In the genomic region with DNA sequence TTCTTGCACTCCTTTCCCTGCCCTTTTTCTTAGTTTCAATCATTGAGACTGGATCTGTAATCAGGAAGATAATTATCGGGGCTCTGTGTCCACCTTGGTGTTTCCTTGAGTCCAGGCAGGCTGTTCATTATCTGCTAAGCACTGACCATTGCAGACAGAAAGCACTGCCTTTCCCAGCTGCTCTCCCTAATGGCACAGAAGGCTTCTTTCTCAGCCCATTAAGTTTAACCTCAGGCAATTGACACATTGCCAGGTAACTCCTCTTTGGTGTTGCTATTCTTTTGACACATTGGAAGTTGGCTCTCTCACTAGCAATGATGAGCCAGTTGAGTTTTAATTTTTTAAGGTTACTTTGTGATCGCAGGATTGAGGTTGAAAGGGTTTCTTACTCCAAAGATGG, we compare ENCODE assay signal across 13 mouse cellular contexts.
"Had no signal": no experiment of that assay in that cellular context is flagged by ENCODE, and none has a peak within 500 bp of the region (broad histone marks: within the 10 kb centered on the region; RNA-seq: fewer than 3 reads in every experiment).

No protein-coding gene starts in this region.

- H3K36me3 ChIP-seq: limb, embryonic 13.5 days; neural tube, embryonic 15.5 days had no signal

- H3K9ac ChIP-seq: limb, embryonic 13.5 days; liver, embryonic 14.5 days; neural tube, embryonic 15.5 days had no signal

- H3K4me1 ChIP-seq: limb, embryonic 13.5 days; neural tube, embryonic 15.5 days had no signal

- H3K27me3 ChIP-seq: limb, embryonic 13.5 days; neural tube, embryonic 15.5 days had no signal

- H3K4me2 ChIP-seq: limb, embryonic 13.5 days; neural tube, embryonic 15.5 days had no signal

- H3K27ac ChIP-seq: limb, embryonic 13.5 days; liver, embryonic 14.5 days; neural tube, embryonic 15.5 days had no signal

- H3K4me3 ChIP-seq: limb, embryonic 13.5 days; myocyte; neural tube, embryonic 15.5 days had no signal

- DNase-seq: kidney, adult 8-10 months; kidney, postnatal 25 days; layer of hippocampus, adult 9-11 months; layer of hippocampus, postnatal 36 days; lung, adult 18-20 months; right cerebral cortex, postnatal 4 days; spleen, adult 18-20 months; thymus, adult 18-20 months; thymus, postnatal 14 days had no signal
